Mouse (Mus musculus): ENCODE data around the gene 1500011B03Rik. TPM values are rescaled to one million over a fixed set of nuclear protein-coding genes. Genes with fewer than 3 reads are reported as not detected.

Gene 1500011B03Rik
- 253 and 313 TPM in 2 replicates for polyA plus RNA-seq (2021; fragmentation: Nextera tagmentation)
- long read RNA-seq, experiment 1, transcript 1500011B03Rik-203 (2 exons, 1,333 nt) = major isoform, 335 of 410 reads
- long read RNA-seq, experiment 1, transcript 1500011B03Rik-205 (2 exons, 947 nt) = minor isoform, 35 of 410 reads
- long read RNA-seq, experiment 1, transcript 1500011B03Rik-204 (2 exons, 444 nt) = minor isoform, 16 of 410 reads
- long read RNA-seq, experiment 1, partial matches to known transcripts = 0 of 410 reads
- long read RNA-seq, experiment 1, other reads (novel, unspliced or antisense) = 20 of 410 reads
- long read RNA-seq, experiment 2, transcript 1500011B03Rik-205 (2 exons, 947 nt) = minor isoform, 41 of 332 reads
- long read RNA-seq, experiment 2, transcript 1500011B03Rik-203 (2 exons, 1,333 nt) = major isoform, 240 of 332 reads
- long read RNA-seq, experiment 2, transcript 1500011B03Rik-204 (2 exons, 444 nt) = minor isoform, 17 of 332 reads
- long read RNA-seq, experiment 2, partial matches to known transcripts = 0 of 332 reads
- long read RNA-seq, experiment 2, other reads (novel, unspliced or antisense) = 30 of 332 reads

DNA sequence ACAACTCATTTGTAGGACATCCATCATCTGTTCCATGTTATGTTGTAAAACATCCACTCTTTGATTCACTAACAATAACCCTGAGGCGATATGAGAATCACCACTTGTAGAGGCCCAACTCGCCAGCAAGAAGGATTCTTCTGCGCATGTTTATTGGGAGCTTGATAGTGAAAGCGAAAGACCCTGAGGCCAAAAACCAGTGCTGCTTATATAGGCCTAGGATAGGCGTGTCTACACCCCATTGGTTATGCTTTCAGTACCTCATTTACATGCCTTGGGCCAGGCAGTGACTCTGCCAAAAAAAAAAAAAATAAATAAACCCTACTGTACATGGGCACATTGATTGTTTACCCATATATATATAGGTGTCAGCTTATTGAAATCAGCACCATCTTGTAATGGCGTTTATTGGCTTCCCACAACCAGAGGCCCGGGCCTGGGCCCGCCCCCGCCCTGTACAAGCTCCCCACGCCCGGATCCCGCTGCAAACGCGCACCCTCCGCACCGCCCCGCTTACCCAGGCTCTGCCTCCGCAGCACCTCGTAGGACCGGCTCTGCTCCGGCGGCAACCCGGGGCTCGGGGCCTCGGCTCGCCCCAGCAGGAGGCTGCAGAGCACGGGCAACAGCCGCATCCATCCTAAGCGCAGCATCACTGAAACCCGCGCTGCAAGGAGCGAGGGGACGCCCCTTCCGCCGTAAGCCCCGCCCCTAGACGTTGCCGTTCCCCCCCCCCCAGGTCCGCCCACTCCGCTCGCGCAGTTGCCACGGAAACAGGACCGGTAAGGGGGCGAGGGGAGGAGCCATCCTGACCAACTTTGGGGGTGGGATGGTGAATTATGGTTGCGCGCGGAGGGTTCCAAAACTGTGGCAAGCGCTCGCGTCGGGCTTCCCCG is at the start of gene 1500011B03Rik:
Gene 1500011B03Rik (minus strand): TSS at position 673 of the 893 bp plus-strand sequence.

DNA sequence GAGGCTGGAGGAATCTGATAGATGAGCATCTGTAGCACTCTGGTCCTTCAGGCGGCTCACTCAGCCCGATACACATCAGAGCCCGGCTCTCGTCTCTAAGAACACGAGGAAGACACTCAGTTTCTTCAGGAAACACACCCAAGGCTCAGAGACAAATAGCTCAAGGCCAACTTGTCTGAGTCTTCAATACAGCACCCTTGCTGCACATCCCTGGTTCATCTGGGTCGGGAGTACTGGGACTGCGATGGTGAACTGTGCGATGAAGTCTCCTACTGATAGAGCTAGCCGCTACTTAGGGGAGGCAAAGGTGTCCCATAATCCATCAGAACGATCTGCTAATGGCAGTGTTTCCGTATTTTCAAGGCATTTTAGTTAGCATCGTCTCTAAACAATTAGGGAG is 35.3 kb upstream of the 1500011B03Rik start, which contains the start of gene Gm9936:
Gene Gm9936 (minus strand): TSS at position 101 of the 400 bp plus-strand sequence.

DNA sequence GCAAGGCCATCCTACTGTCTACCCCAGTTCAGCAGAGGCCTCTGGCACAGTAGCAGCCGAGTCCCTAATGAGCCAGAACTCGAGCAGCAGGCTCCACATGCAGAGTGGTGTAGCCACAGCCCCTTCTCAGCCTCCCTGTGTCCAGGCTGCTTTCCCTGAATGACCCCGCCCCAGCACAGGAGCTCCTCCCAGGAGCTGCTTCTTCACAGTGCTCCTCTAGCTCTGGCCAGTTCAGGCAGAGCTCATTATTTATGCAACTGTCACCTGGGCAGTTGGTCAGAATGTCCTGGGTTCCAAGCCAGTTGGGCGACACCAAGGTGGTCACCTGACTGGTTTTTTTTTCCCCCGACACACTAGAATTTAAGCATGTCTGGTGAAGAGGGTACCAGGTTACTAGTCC is 30.1 kb upstream of the 1500011B03Rik start, which contains the start of gene 4930519G04Rik:
Gene 4930519G04Rik (plus strand): TSS at position 301 of the 400 bp plus-strand sequence.

DNA sequence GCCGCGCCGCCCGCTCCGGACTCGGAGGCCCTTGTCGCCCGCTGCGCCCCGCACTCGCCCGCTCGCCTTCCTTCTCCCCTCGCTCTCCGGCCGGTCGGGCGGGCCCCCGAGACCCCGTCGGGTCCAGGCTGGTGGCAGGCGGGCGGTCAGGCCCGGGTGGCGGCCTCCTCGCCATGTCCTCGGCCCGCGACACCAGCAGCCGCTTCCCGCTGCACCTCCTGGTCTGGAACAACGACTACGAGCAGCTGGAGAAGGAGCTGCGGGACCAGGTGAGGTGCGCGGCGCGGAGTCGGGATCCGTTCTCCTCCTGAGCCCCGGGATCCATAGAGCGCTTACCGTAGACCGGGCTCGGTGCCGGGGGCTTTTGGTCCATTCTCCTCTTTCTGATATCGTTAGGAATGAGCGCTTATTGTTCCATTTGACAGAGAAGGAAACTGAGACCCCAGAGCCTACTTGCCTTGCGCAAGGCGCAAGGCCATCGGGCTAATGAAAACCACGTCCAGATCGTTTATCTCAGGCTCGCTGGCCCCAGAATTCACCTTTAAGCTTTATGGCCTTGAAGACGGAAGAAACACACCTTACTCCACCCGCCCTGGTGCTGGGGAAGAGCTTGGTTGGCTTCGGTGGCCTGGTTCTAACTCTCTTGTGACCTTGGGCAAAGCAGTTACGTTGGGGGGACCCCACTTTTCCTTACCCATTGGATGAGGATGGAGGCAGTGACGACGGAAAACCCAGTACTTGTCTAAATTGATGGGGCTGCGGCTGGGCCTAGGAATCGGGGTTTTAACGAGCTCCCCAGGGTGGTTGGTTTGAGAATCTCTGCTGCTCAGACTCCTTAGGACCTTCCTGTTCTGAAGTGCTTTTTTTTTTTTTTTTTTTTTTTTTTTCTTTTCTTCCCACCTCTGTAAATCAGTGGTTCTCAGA is 48.0 kb downstream of the 1500011B03Rik start, which contains the start of gene Git2:
Gene Git2 (minus strand): TSS at position 462 of the 924 bp plus-strand sequence.

DNA sequence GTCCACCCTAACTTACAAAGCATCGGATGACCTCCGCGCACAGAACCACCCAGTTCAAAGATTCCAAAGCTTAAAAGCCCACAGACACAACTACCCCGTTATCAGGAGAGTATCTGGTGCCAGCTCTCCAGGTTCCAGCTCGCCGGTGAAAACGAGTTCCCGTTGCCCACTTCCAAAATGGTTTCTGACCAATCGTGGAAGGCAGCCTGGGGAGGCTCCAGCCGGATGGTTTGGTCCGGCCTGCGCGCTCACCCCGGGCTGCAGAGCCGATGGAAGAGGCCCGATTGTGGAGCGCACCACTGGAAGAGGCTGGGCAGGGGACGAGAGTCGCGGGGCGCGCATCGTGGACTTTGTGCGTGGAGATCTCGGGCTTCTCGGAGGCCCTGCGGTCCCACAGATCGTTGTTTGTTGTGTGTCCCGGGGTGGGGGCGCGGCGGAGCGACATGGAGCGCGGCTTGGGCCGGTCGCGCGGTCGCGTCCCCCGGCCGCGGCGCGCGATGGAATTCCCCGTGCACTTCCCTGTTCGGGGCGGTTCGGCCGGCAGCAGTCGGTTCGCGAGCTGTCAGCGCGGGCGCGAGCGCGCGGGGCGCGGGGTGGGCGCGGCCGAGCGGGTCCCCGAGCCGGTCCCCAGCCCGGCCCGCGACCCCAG is 48.7 kb downstream of the 1500011B03Rik start, which contains the start of gene Ankrd13a:
Gene Ankrd13a (plus strand): TSS at position 275 of the 649 bp plus-strand sequence.

Other genes with a start within 250 kb of the 1500011B03Rik start
- 0.68 and 0.77 TPM in 2 replicates for gene Trpv4, start 165.0 kb downstream of the 1500011B03Rik start, polyA plus RNA-seq (2021; fragmentation: Nextera tagmentation)
- gene Gltp, start 132.5 kb downstream of the 1500011B03Rik start, polyA plus RNA-seq (2021; fragmentation: Nextera tagmentation) = 71.3 and 91.9 TPM in 2 replicates
- gene Tchp, start 115.7 kb downstream of the 1500011B03Rik start, polyA plus RNA-seq (2021; fragmentation: Nextera tagmentation) = 3.8 and 4.2 TPM in 2 replicates
- 4.5 and 7.9 TPM in 2 replicates for gene Ankrd13a, start 48.8 kb downstream of the 1500011B03Rik start, polyA plus RNA-seq (2021; fragmentation: Nextera tagmentation)
- gene Git2, start 48.0 kb downstream of the 1500011B03Rik start, polyA plus RNA-seq (2021; fragmentation: Nextera tagmentation) = 15.5 and 20.1 TPM in 2 replicates
- not detected in 2 replicates for gene 4930519G04Rik, start 30.2 kb upstream of the 1500011B03Rik start, polyA plus RNA-seq (2021; fragmentation: Nextera tagmentation)
- gene Gm9936, start 35.2 kb upstream of the 1500011B03Rik start, polyA plus RNA-seq (2021; fragmentation: Nextera tagmentation) = 0.12 and 0.18 TPM in 2 replicates
- gene Oasl2, start 73.5 kb upstream of the 1500011B03Rik start, polyA plus RNA-seq (2021; fragmentation: Nextera tagmentation) = 4.5 and 5.4 TPM in 2 replicates
- 0.15 and 0.44 TPM in 2 replicates for gene Oasl1, start 99.8 kb upstream of the 1500011B03Rik start, polyA plus RNA-seq (2021; fragmentation: Nextera tagmentation)
- gene 2210016L21Rik, start 118.7 kb upstream of the 1500011B03Rik start, polyA plus RNA-seq (2021; fragmentation: Nextera tagmentation) = 207 and 285 TPM in 2 replicates
- not detected in 2 replicates for gene Hnf1a, start 147.6 kb upstream of the 1500011B03Rik start, polyA plus RNA-seq (2021; fragmentation: Nextera tagmentation)
- gene Sppl3, start 187.7 kb upstream of the 1500011B03Rik start, polyA plus RNA-seq (2021; fragmentation: Nextera tagmentation) = 9.0 and 24.2 TPM in 2 replicates